In genomic region chr2:155946499-155946898, GRCm38 (mm10) we compare ENCODE assay signal across 24 mouse cellular contexts. TPM values are rescaled to one million over a fixed set of nuclear protein-coding genes. Genes with fewer than 3 reads are reported as not detected.
DNase-seq lines count a peak whose midpoint lies in the region; ATAC-seq and TF ChIP-seq lines count a peak whose summit lies in the region.
"Had no signal": no experiment of that assay in that cellular context is flagged by ENCODE, and none has a peak within 500 bp of the region (broad histone marks: within the 10 kb centered on the region; RNA-seq: fewer than 3 reads in every experiment).

No protein-coding gene starts in this region.

- peak overlapping the region; percentile 53 for H3K27ac ChIP-seq in liver, embryonic 12.5 days
- no peak overlapping the region for H3K27ac ChIP-seq in liver, postnatal 0 days (ENCODE audit: low read depth)
- H3K27ac ChIP-seq: heart, embryonic 15.5 days had no signal

- H3K4me1 ChIP-seq in liver, embryonic 12.5 days, result peaks cover 48% of the 10 kb centered on the region
- H3K4me1 ChIP-seq in liver, postnatal 0 days (ENCODE audit: insufficient read depth), result peaks cover 5% of the 10 kb centered on the region; the same call in 1 of the 2 replicates

- H3K9ac ChIP-seq in liver, embryonic 12.5 days, result no peak overlapping the region
- H3K9ac ChIP-seq in liver, postnatal 0 days (replicated peaks), result no peak overlapping the region
- H3K9ac ChIP-seq: embryonic facial prominence, embryonic 13.5 days; heart, embryonic 15.5 days had no signal

- no peak overlapping the region for H3K4me2 ChIP-seq in liver, embryonic 12.5 days
- no peak overlapping the region for H3K4me2 ChIP-seq in liver, postnatal 0 days (ENCODE audit: low read depth, low read length)
- H3K4me2 ChIP-seq: embryonic facial prominence, embryonic 13.5 days; heart, embryonic 15.5 days had no signal

- no peak for ATAC-seq in liver, embryonic 12.5 days
- no peak for ATAC-seq in liver, postnatal 0 days
- 0 out of 2 replicates have a peak, but pooled peaks have one; percentile 2 for ATAC-seq in monocyte, adult 5-6 weeks (replicated peaks; ENCODE audit: insufficient number of reproducible peaks, low FRiP score, low TSS enrichment, poor library complexity, severe bottlenecking)

- H3K9me3 ChIP-seq in liver, embryonic 12.5 days (replicated peaks), result no peaks in the 10 kb centered on the region
- no peaks in the 10 kb centered on the region for H3K9me3 ChIP-seq in liver, postnatal 0 days (ENCODE audit: low read length)
- H3K9me3 ChIP-seq: embryonic facial prominence, embryonic 13.5 days; G1E; heart, embryonic 15.5 days had no signal

- H3K4me3 ChIP-seq in liver, embryonic 12.5 days, result no peak overlapping the region
- H3K4me3 ChIP-seq in liver, postnatal 0 days (ENCODE audit: low read depth, low read length), result no peak overlapping the region
- H3K4me3 ChIP-seq: embryonic facial prominence, embryonic 13.5 days; heart, embryonic 15.5 days; myocyte had no signal

- TF ChIP-seq CTCF in liver, postnatal 0 days (IDR thresholded peaks at IDR 0.05; ENCODE audit: low read depth), result no peak

- DNase-seq in embryo, embryonic 10.5 days (ENCODE audit: low spot score), result peak; percentile 21
- DNase-seq in embryo, embryonic 10 days (ENCODE audit: low spot score), result no peak
- no peak for DNase-seq in liver, postnatal 0 days
- peak; percentile 50 for DNase-seq in retina, adult 2 months (ENCODE audit: low read depth, low spot score)
- no peak for DNase-seq in retina, embryonic 14.5 days (ENCODE audit: low spot score)
- DNase-seq in yolk sac, embryonic 10.5 days (ENCODE audit: low spot score), result no peak
- DNase-seq: kidney, adult 11 months had no signal

- no peak for TF ChIP-seq EP300 in liver, postnatal 0 days (IDR thresholded peaks at IDR 0.05; ENCODE audit: low read depth)

- H3K27me3 ChIP-seq in liver, embryonic 12.5 days (replicated peaks), result peaks cover 19% of the 10 kb centered on the region; the same call in 1 of the 2 replicates
- H3K27me3 ChIP-seq in liver, postnatal 0 days (ENCODE audit: insufficient read depth, low read length), result no peaks in the 10 kb centered on the region

- H3K36me3 ChIP-seq in liver, embryonic 12.5 days, result no peaks in the 10 kb centered on the region
- no peaks in the 10 kb centered on the region for H3K36me3 ChIP-seq in liver, postnatal 0 days (replicated peaks; ENCODE audit: insufficient read depth, low read length)
- H3K36me3 ChIP-seq: embryonic facial prominence, embryonic 13.5 days; G1E; heart, embryonic 15.5 days had no signal

- 50% methylated on average over 4 of the region's 4 CpGs for WGBS in liver, embryonic 12.5 days (ENCODE audit: insufficient replicate concordance)
- WGBS in liver, postnatal 0 days (ENCODE audit: insufficient replicate concordance), result 50% methylated on average over 4 of the region's 4 CpGs

RNA-seq across cellular contexts. Expression of gene Gdf5, which starts 1.3 kb away (rescaled TPM):
- polyA plus RNA-seq in liver, embryonic 12.5 days (2016; fragmentation: Nextera tagmentation; extraction: Ambion mirVana), result 0.07 and 0.23 TPM in 2 replicates
- not detected in 2 replicates for polyA plus RNA-seq in liver, postnatal 0 days (2015; fragmentation: Nextera tagmentation; extraction: Ambion mirVana)
- not detected in 3 replicates for total RNA-seq in monocyte, adult 5-6 weeks (2017)
- total RNA-seq: gastrocnemius, postnatal 25 days; heart, adult 8-10 months; hematopoietic stem cell, adult 5-6 weeks; megakaryocyte progenitor cell, adult 5-6 weeks had no signal
- polyA plus RNA-seq: G1E had no signal

RNA-seq across cellular contexts. Expression of gene Gm15557, which starts 6.0 kb away (rescaled TPM):
- polyA plus RNA-seq in liver, embryonic 12.5 days (2016; fragmentation: Nextera tagmentation; extraction: Ambion mirVana), result not detected in 2 replicates
- not detected in 2 replicates for polyA plus RNA-seq in liver, postnatal 0 days (2015; fragmentation: Nextera tagmentation; extraction: Ambion mirVana)
- not detected in 3 replicates for total RNA-seq in monocyte, adult 5-6 weeks (2017)
- total RNA-seq: adrenal gland, adult 18-20 months; gastrocnemius, postnatal 25 days; heart, adult 8-10 months; hematopoietic stem cell, adult 5-6 weeks; layer of hippocampus, postnatal 14 days; left cerebral cortex, postnatal 10 days; megakaryocyte progenitor cell, adult 5-6 weeks had no signal
- polyA plus RNA-seq: embryonic facial prominence, embryonic 13.5 days; heart, embryonic 15.5 days; kidney, embryonic 16.5 days; large intestine, adult 2 months; lung, embryonic 16.5 days; neural tube, embryonic 14.5 days had no signal

RNA-seq across cellular contexts. Expression of gene Cep250, which starts 9.8 kb away (rescaled TPM):
- 20.7 and 21.4 TPM in 2 replicates for polyA plus RNA-seq in liver, embryonic 12.5 days (2016; fragmentation: Nextera tagmentation; extraction: Ambion mirVana)
- 3.1 and 5.0 TPM in 2 replicates for polyA plus RNA-seq in liver, postnatal 0 days (2015; fragmentation: Nextera tagmentation; extraction: Ambion mirVana)
- 67.3 to 170 TPM (median 77.6 TPM) in 3 replicates for total RNA-seq in monocyte, adult 5-6 weeks (2017)

RNA-seq across cellular contexts. Expression of gene Uqcc1, which starts 16.4 kb away (rescaled TPM):
- polyA plus RNA-seq in liver, embryonic 12.5 days (2016; fragmentation: Nextera tagmentation; extraction: Ambion mirVana), result 51.0 and 56.6 TPM in 2 replicates
- polyA plus RNA-seq in liver, postnatal 0 days (2015; fragmentation: Nextera tagmentation; extraction: Ambion mirVana), result 29.3 and 31.7 TPM in 2 replicates
- total RNA-seq in monocyte, adult 5-6 weeks (2017), result 33.3 to 43.3 TPM (median 37.7 TPM) in 3 replicates

Comparison
In these comparisons a context has a peak if more than half of its experiments do, and no peak if none do; other contexts are left out.
1. DNase-seq: peak in embryo, embryonic 10.5 days (single experiment) and retina, adult 2 months (single experiment); none in embryo, embryonic 10 days (single experiment), liver, postnatal 0 days (single experiment), retina, embryonic 14.5 days (single experiment) and yolk sac, embryonic 10.5 days (single experiment).